Mouse (Mus musculus) MEL (cell line): ENCODE data around the gene Zcrb1. TPM values are rescaled to one million over a fixed set of nuclear protein-coding genes. Genes with fewer than 3 reads are reported as not detected.
"Not testable (repeated sequence)": the region's sequence is repeated elsewhere in the genome, so short reads cannot be mapped to it uniquely, and the experiment has no call there.

ENCODE experiments used
- DNase-seq: peaks from one replicate; pipeline ENCODE4 v3.0.0; 2011; ENCODE audit warnings: low read depth, low spot score
- H3K27ac ChIP-seq: 2 replicates; pipeline ENCODE4 v1.5.1; 2012; ENCODE audit warnings: low read depth, mild to moderate bottlenecking, control low read depth, low read length, moderate library complexity; ENCODE audit not compliant: control insufficient read depth
- H3K27me3 ChIP-seq, 2 experiments: fragments of 150-350 bp in 1 of 2; sonication (generic) in 1 of 2; 2 replicates each; pipeline ENCODE4 v1.6.1; 2012; ENCODE audit warnings: low read length in 2 of 2, mild to moderate bottlenecking in 2 of 2, improper control_type of control experiment in 1 of 2, moderate library complexity in 1 of 2; ENCODE audit not compliant: insufficient read depth in 2 of 2, control insufficient read depth in 1 of 2
- H3K36me3 ChIP-seq, 2 experiments: 2 replicates each; pipeline ENCODE4 v1.6.1; 2012 to 2014; ENCODE audit warnings: low read length in 2 of 2, improper control_type of control experiment in 1 of 2, inconsistent platforms in 1 of 2, mild to moderate bottlenecking in 1 of 2; ENCODE audit not compliant: insufficient read depth in 2 of 2, control insufficient read depth in 1 of 2
- H3K4me1 ChIP-seq, 2 experiments: fragments of 150-350 bp in 1 of 2; sonication (generic) in 1 of 2; 2 replicates each; pipeline ENCODE4 v1.6.1; 2012; ENCODE audit warnings: low read length in 2 of 2, improper control_type of control experiment in 1 of 2, mild to moderate bottlenecking in 1 of 2; ENCODE audit not compliant: insufficient read depth in 2 of 2, control insufficient read depth in 1 of 2
- H3K4me3 ChIP-seq, 2 experiments: fragments of 150-350 bp in 1 of 2; sonication (generic) in 1 of 2; 2 replicates each; pipeline ENCODE4 v1.5.1; 2012; ENCODE audit warnings: low read depth in 2 of 2, low read length in 2 of 2, mild to moderate bottlenecking in 2 of 2, moderate library complexity in 2 of 2, control low read depth in 1 of 2, improper control_type of control experiment in 1 of 2; ENCODE audit not compliant: control insufficient read depth in 1 of 2, insufficient read depth in 1 of 2
- H3K79me2 ChIP-seq: 2 replicates; pipeline ENCODE4 v1.6.1; 2012; ENCODE audit warnings: mild to moderate bottlenecking, low read length, moderate library complexity; ENCODE audit not compliant: control insufficient read depth, poor library complexity, insufficient read depth
- H3K9ac ChIP-seq: 2 replicates; pipeline ENCODE4 v1.6.1; 2012; ENCODE audit warnings: low read depth, mild to moderate bottlenecking, control low read depth, low read length, moderate library complexity; ENCODE audit not compliant: control insufficient read depth, poor library complexity, severe bottlenecking
- H3K9me3 ChIP-seq: fragments of 150-350 bp; sonication (generic); replicated peaks from 2 replicates; pipeline ENCODE4 v1.6.1; 2012; ENCODE audit warnings: mild to moderate bottlenecking, low read length, improper control_type of control experiment, moderate library complexity; ENCODE audit not compliant: insufficient read depth
- CHD1 ChIP-seq: IDR thresholded peaks from 2 replicates; pipeline ENCODE4 v1.6.1; 2012; ENCODE audit warnings: low read depth, mild to moderate bottlenecking, inconsistent platforms, low read length, improper control_type of control experiment
- CTCF ChIP-seq, 3 experiments: IDR thresholded peaks in 2 of 3; conservative IDR thresholded peaks in 1 of 3; 2 replicates each; pipeline ENCODE4 v1.5.1; 2011 to 2012; ENCODE audit warnings: low read length in 3 of 3, low read depth in 2 of 3, mild to moderate bottlenecking in 2 of 3, improper control_type of control experiment in 1 of 3, inconsistent platforms in 1 of 3, mixed read lengths in 1 of 3, moderate library complexity in 1 of 3; ENCODE audit not compliant: control insufficient read depth in 1 of 3, insufficient read depth in 1 of 3, poor library complexity in 1 of 3, severe bottlenecking in 1 of 3
- JUND ChIP-seq: IDR thresholded peaks from 2 replicates; pipeline ENCODE4 v1.6.1; 2011; ENCODE audit warnings: low read depth, mild to moderate bottlenecking, improper control_type of control experiment, low read length
- MYB ChIP-seq: IDR thresholded peaks from 2 replicates; pipeline ENCODE4 v1.6.1; 2011; ENCODE audit warnings: mild to moderate bottlenecking, low read depth, low read length, improper control_type of control experiment
- POLR2AphosphoS2 ChIP-seq: IDR thresholded peaks from 2 replicates; pipeline ENCODE4 v1.6.1; 2011; ENCODE audit warnings: low read length, improper control_type of control experiment
- RAD21 ChIP-seq: IDR thresholded peaks from 2 replicates; pipeline ENCODE4 v1.6.1; 2011; ENCODE audit warnings: mild to moderate bottlenecking, low read depth, low read length, improper control_type of control experiment
- SMC3 ChIP-seq: IDR thresholded peaks from 2 replicates; pipeline ENCODE4 v1.6.1; 2011; ENCODE audit warnings: low read depth, low read length, improper control_type of control experiment
- TAL1 ChIP-seq: IDR thresholded peaks from 2 replicates; pipeline ENCODE4 v1.6.1; 2012; ENCODE audit warnings: mild to moderate bottlenecking, inconsistent platforms, low read length, moderate library complexity, mixed read lengths
- TBP ChIP-seq: IDR thresholded peaks from 2 replicates; pipeline ENCODE4 v1.8.0; 2011; ENCODE audit warnings: low read depth, low read length, improper control_type of control experiment
- ZC3H11A ChIP-seq: IDR thresholded peaks from 2 replicates; pipeline ENCODE4 v1.6.1; 2012; ENCODE audit warnings: low read depth, mild to moderate bottlenecking, inconsistent platforms, low read length, improper control_type of control experiment
- ZNF384 ChIP-seq: IDR thresholded peaks from 2 replicates; pipeline ENCODE4 v1.6.1; 2012; ENCODE audit warnings: low read depth, mild to moderate bottlenecking, inconsistent platforms, low read length, improper control_type of control experiment
- polyA plus RNA-seq, 2 experiments: library from polyadenylated mRNA; stranded (reverse) in 1 of 2; unstranded in 1 of 2; fragments of >175 nt in 1 of 2; fragments of >200 nt in 1 of 2; gene quantifications; 2 replicates each; pipeline versions ENCODE4 v1.2.1 to v1.2.4; 2012; ENCODE audit warnings: low replicate concordance in 2 of 2, low read depth in 1 of 2; ENCODE audit not compliant: insufficient read length in 2 of 2, insufficient read depth in 1 of 2, missing spikeins in 1 of 2
- total RNA-seq: library from RNA; depleted of rRNA; stranded (reverse); fragments of 300-350 nt; gene quantifications from 2 replicates; pipeline ENCODE4 v1.2.3, GENCODE M21; 2012

Zcrb1 gene
- total and polyA plus RNA-seq, 3 experiments, result 70.0 to 149 TPM; not detected in 1

DNA sequence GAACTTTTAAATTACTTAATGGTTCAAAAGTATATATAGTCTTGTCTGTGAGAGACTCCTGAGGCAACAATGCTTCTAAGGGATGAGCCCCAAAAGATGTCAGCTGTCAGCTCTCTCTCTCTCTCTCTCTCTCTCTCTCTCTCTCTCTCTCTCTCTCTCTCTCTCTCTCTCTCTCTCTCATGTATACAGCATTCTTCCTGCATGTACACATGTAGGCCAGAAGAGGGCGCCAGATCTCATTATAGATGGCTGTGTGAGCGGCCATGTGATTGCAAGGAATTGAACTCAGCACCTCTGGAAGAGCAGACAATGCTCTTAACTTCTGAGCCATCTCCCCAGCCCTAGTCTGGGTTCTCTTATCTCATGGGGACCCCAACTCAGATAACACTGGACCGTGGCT is 19.0 kb downstream of the Zcrb1 start (continued):
- no peak for TF ChIP-seq ZC3H11A

DNA sequence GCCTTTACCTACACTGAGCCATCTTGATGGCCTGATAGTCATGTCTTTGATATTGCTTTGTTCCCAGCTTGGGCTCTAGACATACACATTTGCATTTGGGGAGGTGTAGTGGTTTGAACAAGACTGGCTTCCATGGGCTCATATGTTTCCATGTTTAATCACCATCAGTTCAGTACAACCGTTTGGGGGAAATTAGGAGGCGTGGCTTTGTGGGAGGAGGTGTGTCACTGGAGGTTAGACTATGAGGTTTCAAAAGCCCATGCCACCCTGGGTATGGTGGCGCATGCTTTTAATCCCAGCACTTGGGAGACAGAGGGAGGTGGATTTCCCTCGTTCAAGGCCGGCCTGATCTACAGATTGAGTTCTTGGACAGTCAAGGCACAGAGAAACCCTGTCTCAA is 22.4 kb downstream of the Zcrb1 start:
- no peaks in the 10 kb centered on the region for H3K9me3 ChIP-seq
- no peaks in the 10 kb centered on the region for H3K79me2 ChIP-seq
- no peak overlapping the region for H3K4me3 ChIP-seq
- peaks cover 0 to 5% of the 10 kb centered on the region in 2 experiments; a peak in 1 of 4 replicates for H3K36me3 ChIP-seq
- no peak overlapping the region for H3K9ac ChIP-seq
- no peak for DNase-seq
- no peak overlapping the region for H3K27ac ChIP-seq
- no peaks in the 10 kb centered on the region for H3K27me3 ChIP-seq
- TF ChIP-seq ZNF384 (no peak), TBP (no peak), SMC3 (no peak), RAD21 (no peak), MYB (no peak), JUND (no peak)
- H3K4me1 ChIP-seq, result peaks cover 0 to 10% of the 10 kb centered on the region in 2 experiments; a peak in 2 of 4 replicates

DNA sequence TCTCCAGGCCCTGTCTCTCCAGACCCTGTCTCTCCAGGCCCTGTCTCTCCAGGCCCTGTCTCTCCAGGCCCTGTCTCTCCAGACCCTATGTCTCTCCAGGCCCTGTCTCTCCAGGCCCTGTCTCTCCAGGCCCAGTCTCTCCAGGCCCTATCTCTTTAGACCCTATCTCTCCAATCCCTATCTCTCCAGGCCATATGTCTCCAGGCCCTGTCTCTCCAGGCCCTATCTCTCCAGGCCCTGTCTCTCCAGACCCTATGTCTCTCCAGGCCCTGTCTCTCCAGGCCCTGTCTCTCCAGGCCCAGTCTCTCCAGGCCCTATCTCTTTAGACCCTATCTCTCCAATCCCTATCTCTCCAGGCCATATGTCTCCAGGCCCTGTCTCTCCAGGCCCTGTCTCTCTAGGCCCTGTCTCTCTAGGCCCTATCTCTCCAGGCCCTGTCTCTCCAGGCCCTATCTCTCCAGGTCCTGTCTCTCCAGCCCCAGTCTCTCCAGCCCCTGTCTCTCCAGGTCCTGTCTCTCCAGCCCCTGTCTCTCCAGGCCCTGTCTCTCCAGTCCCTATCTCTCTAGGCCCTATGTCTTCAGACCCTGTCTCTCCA is 25.5 kb downstream of the Zcrb1 start:
- H3K27ac ChIP-seq, DNase-seq, H3K4me3 ChIP-seq, H3K9me3 ChIP-seq, H3K79me2 ChIP-seq, H3K36me3 ChIP-seq, H3K27me3 ChIP-seq, H3K9ac ChIP-seq: not testable (repeated sequence)
- H3K4me1 ChIP-seq, result peaks cover 0 to 10% of the 10 kb centered on the region in 2 experiments; a peak in 2 of 4 replicates
- TF ChIP-seq TAL1, result peak; percentile 25; the same call in 1 of the 2 replicates

DNA sequence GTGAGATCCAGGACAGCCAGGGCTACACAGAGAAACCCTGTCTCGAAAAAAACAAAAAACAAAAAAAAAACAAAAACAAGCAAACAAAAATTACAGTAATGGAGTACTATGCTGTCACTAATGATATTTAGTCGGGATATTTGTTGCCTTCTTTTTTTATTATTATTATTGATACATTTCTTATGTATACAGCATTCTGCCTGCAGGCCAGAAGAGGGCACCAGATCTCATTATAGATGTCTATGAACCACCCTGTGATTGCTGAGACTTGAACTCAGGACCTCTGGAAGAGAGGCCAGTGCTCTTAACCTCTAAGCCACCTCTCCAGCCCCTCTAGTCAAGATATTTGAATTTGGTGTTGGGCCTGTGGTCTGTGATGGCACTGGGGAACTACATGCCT is 26.3 kb downstream of the Zcrb1 start:
- Histone ChIP-seq H3K27me3 (no peaks in the 10 kb centered on the region), H3K4me1 (peaks cover 0 to 10% of the 10 kb centered on the region in 2 experiments; a peak in 2 of 4 replicates)
- DNase-seq, result no peak
- TF ChIP-seq CTCF (IDR thresholded peaks at IDR 0.05 in 2 of 3, conservative IDR thresholded peaks at IDR 0.05 in 1 of 3; ENCODE audit: control insufficient read depth in 1 of 3, insufficient read depth in 1 of 3, low read depth in 2 of 3, low read length in 3 of 3, poor library complexity in 1 of 3, severe bottlenecking in 1 of 3), result peak; percentile 7 to 45 (median 36); a peak in 3 of 6 replicates
- TF ChIP-seq RAD21, result peak; percentile 24
- no peak for TF ChIP-seq POLR2AphosphoS2
- TF ChIP-seq CHD1, result no peak
- TF ChIP-seq SMC3, result peak; percentile 40; the same call in 1 of the 2 replicates
- TF ChIP-seq, all 39 proteins: peak for 3
- H3K36me3 ChIP-seq, result peaks cover 0 to 5% of the 10 kb centered on the region in 2 experiments; a peak in 1 of 4 replicates
- no peak overlapping the region for H3K4me3 ChIP-seq
- no peaks in the 10 kb centered on the region for H3K9me3 ChIP-seq
- H3K9ac ChIP-seq, result no peak overlapping the region
- H3K27ac ChIP-seq, result no peak overlapping the region
- H3K79me2 ChIP-seq, result no peaks in the 10 kb centered on the region
